Mouse (Mus musculus): ENCODE data around the gene Casp7. TPM values are rescaled to one million over a fixed set of nuclear protein-coding genes. Genes with fewer than 3 reads are reported as not detected.
"Not testable (repeated sequence)": the region's sequence is repeated elsewhere in the genome, so short reads cannot be mapped to it uniquely, and the experiment has no call there.

The Casp7 gene
- total RNA-seq, 1 experiment from 2014 or later = 13.7 TPM

GRCm38 (mm10) chr19:56385546-56385945 is 11.4 kb upstream of the Casp7 start:
- DNase-seq = no peak

DNA sequence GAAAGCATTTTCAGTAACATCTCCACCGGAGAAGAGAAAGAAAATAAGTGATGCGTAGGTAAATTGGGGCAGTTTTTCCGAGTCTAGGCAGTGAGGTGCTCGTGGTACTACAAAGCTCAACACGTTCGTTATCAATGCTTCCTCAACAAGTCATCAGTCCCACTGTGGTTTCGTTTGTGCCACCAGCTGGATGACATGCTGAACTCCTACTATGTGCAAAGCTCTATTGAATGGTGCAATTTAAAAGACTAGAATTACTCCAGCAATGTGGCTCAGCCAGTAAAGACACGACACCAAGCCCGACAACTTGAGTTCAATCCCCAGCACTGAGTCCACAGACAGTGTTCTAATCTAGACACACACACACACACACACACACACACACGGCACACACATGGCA is 10.8 kb upstream of the Casp7 start:
- DNase-seq = no peak

DNA sequence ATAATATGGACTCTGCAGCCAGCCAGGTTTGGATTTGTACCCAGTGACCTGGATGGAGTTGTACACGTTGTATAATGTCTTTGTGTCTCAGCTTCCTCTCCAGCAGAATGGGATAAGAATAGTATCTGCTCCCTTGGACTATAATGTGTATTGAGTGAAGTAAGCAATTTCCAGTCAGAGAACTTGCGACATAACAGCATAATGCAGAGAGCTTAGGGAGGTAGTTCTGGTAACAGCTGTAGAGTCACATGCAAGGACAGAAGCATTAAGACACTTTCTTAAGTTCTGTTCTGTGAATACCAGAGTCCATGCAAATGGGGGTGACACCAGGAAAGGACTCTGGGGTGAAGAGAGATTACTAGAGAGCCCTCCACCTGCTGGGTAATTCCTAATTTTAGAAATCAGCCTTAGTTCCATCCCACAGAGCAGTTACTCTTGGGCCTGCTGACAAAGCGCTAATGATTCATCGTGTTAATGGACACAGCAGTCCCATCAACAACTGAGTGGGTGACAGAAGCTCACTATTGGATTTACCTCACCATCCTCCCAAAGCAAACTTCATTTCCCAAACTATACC is 9.1 kb upstream of the Casp7 start:
- no peak for DNase-seq

DNA sequence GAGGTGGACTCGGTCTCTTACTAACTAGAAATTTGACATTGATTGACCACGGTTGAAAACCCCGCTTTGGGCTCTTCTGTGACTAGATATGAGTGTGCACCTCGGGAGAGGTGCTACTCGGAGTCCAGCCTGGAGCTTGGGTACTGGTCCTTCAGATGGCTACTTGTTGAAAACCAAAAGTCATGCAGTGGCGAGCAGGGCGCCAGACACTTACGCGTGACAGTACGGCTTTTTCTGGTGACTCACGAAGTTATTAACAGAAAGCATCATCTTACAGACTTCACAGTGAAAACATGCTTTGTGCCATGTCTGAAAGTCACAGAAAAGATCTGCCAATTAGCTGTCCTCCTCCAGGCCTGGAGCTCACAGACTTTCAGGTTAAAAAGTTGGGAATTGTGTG is 7.8 kb upstream of the Casp7 start:
- DNase-seq = no peak

- DNase-seq = no peak
Measured at GRCm38 (mm10) chr19:56389879-56390278, 7.0 kb upstream of the Casp7 start, which contains the start of gene Nrap. TSS of gene Nrap (minus strand) at chr19:56390037.

GRCm38 (mm10) chr19:56391307-56392046 is 5.5 kb upstream of the Casp7 start:
- DNase-seq = no peak

DNA sequence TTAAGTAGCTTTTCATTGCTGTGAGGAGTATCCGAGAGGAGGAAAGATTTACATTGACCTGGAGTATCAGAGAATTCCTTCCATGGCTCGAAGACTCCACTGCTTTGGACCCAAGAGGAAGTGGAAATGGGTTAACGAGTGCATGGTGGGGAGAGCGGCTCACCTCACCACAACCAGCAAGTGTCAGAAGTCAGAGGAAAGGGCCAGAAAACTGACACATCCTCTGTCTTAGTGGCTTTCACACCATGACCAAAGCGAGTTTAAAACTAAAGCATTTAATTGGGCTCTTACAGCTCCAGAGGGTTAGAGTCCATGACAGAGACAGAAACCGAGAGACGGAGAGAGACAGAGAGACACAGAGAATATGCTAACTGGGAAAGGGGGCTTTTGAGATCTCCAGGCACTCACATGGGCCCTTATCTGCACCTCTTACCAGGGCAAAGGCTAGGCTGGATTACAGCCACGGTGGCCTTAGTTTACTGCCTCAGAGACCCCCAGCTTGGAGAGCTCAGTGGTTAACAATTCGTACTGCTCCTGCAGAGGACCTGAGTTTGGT is 3.5 kb upstream of the Casp7 start:
- DNase-seq = no peak

GRCm38 (mm10) chr19:56395183-56395935 is 1.6 kb upstream of the Casp7 start:
- no peak for DNase-seq

- DNase-seq = no peak
Measured at GRCm38 (mm10) chr19:56396227-56396626, 702 bp upstream of the Casp7 start.

DNA sequence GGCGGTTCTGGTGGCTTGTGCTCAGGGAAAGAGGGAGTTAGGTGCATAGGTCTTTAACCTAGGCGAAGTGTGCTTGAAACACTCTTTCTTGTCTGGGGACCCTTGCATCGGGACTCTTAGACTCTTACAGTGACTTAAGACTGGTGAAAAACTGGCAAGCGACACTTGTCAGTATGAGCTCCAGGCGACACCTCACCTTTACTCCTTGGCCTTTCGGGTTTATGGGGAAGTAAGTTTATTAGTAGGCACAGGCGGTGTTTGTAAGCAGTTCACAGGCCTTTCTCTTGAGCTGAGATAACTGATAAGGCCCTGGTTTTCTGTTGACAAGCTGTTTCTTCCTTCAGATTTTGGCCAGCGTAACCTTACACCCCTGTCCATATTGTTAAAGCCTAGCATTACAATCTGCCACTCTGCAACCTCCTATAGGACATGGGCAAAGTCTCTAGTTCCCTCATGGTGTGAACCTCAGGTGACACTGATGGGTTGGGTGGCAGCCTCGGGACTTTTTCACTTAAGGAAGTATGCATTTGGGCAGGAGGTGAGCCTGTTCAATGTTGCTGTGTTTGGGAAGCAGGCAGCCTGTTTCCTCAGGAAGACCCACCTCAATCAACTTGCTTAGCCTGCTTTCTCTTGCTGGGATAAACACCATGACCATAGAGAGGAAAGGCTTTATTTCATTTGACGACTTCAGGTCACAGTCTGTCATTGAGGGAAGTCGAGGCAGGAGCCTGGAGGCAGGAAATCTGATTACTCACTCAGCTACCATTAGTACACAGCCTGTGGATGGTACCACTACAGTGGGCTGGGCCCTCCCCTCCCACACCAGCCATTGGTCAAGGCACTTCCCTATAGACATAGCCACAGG is 966 bp downstream of the Casp7 start:
- DNase-seq = no peak

GRCm38 (mm10) chr19:56398528-56398795 is 1.5 kb downstream of the Casp7 start:
- DNase-seq = no peak

- DNase-seq = peak; percentile 90
Measured at GRCm38 (mm10) chr19:56400200-56400599, 3.3 kb downstream of the Casp7 start.

GRCm38 (mm10) chr19:56401864-56402263 is 4.9 kb downstream of the Casp7 start:
- no peak for DNase-seq

GRCm38 (mm10) chr19:56405824-56406223 is 8.9 kb downstream of the Casp7 start:
- no peak for DNase-seq

- no peak for DNase-seq
Measured at GRCm38 (mm10) chr19:56406581-56406980, 9.7 kb downstream of the Casp7 start.

GRCm38 (mm10) chr19:56409884-56410283 is 13.0 kb downstream of the Casp7 start:
- not testable (repeated sequence) for DNase-seq

DNA sequence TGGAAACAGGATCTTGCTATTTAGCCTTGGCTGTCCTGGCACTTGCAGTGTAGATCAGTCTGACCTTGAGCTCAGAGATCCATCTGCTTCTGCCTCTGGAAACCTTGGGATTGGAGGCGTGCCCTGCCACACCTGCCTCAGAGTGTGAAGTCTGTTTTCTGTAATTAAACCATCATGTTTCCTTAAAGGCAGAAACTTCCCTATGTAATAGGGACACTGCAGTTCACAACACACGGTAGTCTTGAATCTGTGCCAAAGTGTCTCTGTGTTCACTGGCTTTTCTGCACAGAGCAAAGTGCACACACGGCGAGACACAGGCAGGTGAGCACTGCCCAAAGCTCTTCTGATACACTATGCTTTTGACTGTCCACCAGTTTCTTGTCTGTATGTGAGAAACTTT is 21.5 kb downstream of the Casp7 start:
- no peak for DNase-seq

DNA sequence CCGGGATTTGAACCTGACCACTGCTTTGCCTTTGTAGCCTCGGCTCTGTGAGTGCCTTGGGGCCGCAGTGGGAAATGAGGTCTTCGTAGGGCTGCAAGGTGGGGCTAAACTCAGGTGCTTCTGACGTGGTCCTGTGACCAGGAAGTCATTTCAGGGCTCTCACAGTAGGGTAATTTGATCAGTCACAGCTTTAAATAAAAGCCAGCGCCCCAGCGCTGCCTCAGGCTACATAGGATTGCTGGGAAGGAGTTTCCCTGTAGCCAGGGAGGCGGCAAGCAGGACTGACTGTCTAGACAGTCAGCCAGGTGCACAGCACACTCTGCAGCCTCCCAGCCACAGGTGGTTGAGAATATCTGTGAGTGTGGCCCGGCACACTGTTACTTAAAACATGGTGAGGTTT is 22.5 kb downstream of the Casp7 start:
- no peak for DNase-seq

- no peak for DNase-seq
Measured at GRCm38 (mm10) chr19:56420345-56420744, 23.4 kb downstream of the Casp7 start.

- DNase-seq = peak; percentile 92
Measured at GRCm38 (mm10) chr19:56422476-56423338, 25.8 kb downstream of the Casp7 start.

DNA sequence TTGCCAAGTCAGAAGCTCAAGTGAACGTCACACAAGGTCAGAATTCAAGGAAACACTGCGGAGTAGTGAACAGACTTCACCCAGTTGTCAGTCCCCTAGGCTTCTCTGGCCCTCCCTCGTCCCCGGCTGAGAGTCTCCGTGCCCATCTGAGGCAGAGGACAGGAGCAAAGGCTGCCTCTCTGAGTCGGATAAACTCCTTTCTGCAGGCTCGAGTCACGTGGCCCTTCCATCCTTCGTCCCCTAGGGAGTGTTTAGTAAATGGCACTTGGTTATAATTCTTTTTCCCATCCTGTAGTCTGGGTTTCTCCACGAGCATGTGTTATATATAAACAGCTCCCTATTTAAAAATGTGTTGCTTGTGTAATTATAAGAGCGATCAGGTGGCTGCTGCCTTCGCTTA is 26.4 kb downstream of the Casp7 start:
- DNase-seq = no peak
